Mouse (Mus musculus): ENCODE measurements around the gene Cep164.

Cep164 gene

GRCm38 (mm10) chr9:45838069-45838433 lies 9.6 kb upstream of the Cep164 start:
- no peak for DNase-seq

- no peak for DNase-seq
These were observed 5.0 kb upstream of the Cep164 start for GRCm38 (mm10) chr9:45833461-45833860.

DNA sequence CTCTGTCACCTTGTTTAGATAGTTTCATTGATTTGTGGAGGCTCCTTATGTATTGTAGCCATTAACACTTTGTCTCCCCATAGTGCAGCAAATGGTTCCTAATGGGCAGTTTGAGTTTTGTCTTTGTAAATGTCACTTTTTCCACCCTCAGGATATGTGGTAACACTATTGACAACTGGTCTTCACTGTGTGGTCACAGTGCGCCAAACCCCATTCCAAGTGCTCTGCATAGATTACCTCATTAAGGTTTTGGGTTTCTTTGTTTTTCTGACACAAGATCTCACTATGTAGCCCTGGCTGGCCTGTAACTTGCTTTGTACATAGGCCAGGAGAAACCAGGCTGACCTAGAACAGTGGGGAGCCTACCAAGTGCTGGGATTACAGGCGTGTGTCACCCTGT lies 4.4 kb upstream of the Cep164 start:
- DNase-seq: no peak

DNA sequence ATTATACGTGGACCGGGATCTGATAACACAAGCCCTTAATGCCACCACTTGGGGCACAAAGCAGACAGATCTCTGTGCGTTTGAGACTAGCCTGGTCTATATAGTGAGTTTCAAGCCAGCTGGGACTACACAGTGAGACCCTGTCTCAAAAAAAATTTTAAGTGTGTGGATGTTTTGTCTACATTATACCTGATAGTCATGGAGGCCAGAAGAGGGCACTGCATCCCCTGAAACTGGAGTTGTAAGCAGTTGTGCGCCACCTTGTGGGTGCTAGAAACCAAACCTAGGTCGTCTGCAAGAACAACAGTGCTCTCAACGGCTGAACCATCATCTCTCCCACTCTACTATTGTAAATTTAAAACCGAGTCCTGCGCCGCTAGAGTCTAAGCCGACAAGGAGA lies 616 bp upstream of the Cep164 start:
- peak; percentile 48 for DNase-seq

GRCm38 (mm10) chr9:45827663-45828290 lies 714 bp downstream of the Cep164 start:
- DNase-seq: no peak

DNA sequence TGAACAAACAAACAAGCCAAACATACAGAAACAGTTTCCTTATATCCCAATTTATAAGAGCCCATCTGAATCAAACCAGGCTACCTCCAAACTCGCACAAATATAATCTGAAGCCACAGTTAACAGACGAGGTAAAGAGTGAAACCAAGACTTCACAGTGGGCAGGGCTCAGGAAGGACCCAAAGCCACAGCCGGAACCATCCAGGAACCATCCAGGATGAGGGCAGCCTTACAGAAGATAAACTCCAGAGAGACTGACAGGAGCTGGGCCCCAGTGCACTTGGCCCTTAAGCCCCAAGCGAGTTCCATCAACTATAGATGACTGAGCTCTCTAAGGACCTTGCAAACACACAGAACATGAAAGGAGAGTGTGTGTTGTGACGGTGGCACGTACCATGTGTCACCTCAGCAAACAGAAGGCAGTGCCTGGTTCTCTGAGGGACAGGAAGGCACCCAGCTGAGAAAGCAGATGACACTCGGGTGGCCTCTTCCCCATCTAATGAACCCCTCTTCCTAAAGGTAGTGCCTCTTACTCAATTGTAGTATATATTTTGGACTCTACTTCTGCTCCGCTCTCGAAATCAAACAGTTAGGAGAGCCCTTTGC lies 10.0 kb downstream of the Cep164 start:
- DNase-seq: no peak

DNA sequence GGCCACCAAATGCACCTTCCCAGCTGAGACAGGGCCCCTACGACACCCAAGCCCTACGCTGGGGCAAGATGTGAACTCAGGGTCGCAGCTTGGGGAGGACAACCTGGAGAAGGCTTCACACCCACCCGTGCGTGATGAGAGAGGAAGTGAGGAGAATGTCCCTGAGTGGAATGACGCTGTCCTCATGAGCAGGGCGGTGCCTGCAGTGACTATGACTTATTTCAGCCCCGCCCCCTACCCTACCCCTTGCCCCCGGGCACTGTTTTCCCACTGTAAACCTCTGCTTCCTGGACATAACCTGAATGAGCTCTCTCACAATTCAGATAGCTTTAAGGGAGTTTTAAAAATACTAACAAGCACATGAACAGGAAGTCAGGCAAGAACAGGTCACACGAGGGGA lies 13.0 kb downstream of the Cep164 start:
- DNase-seq: no peak

DNA sequence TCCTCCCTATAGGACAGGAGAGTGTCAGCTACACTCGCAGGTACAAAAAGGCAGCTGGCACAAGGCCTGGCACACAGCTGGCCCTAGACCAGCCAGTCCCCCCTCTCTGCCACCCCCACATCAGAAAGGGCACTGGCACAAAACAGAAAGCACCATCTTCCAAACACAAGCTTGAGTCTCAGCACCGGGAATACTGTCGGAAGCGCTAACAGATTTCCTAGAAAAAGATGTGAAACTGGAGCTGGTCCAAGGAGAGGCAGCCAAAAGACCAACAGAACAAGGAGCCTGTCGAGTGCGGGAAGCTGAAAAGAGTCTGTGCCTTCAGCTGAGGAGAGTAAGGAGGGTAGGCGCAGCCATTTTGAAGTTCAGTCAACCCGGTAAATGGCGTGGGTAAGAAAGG lies 13.4 kb downstream of the Cep164 start:
- DNase-seq: peak; percentile 38

DNA sequence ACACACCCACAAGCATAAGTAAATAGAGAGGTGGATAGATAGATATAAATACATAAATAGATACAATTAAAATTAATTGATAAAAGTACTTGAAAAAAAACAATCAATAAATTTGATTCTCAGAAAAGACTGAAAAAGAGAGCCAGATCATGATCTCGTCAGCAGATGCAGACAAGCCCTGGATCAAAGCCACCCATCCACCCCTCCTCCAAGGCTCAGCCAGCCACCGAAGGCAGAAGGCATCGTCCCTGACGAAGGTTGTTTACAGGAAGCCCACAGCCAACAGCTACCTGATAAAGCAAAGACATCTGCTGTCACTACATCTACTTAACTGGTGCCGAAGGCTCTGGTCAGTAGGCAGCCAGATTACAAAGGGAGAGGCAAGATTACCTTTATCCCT lies 16.5 kb downstream of the Cep164 start:
- DNase-seq: no peak

- DNase-seq: no peak
These were observed 20.7 kb downstream of the Cep164 start for GRCm38 (mm10) chr9:45807761-45808160.

DNA sequence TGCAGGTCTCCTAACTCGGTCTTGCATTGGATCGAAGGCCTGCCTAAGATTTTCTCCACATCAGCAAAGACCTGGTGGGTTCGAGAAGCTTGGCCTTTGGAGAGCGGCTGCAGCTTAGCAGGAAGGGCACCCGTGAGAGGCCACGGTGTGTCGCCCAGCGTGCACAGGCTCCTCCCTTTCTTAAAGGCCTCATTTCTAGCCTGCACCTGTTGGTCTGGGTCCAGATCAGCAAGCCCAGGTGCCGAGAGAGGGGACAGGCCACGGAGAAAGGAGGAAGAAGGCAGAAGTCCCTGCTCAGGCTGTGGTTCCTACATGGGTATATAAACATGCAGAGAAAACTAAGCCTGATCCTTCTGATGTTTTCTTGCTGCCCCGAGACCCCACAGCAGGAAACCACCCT lies 21.2 kb downstream of the Cep164 start:
- DNase-seq: no peak

GRCm38 (mm10) chr9:45806847-45807246 lies 21.6 kb downstream of the Cep164 start:
- DNase-seq: no peak

GRCm38 (mm10) chr9:45803070-45803774 lies 25.3 kb downstream of the Cep164 start:
- no peak for DNase-seq

- DNase-seq: no peak
These were observed 29.1 kb downstream of the Cep164 start for GRCm38 (mm10) chr9:45799402-45799801.

- no peak for DNase-seq
These were observed 29.9 kb downstream of the Cep164 start for GRCm38 (mm10) chr9:45798467-45799164.

GRCm38 (mm10) chr9:45797271-45797670 lies 31.2 kb downstream of the Cep164 start:
- DNase-seq: no peak

- DNase-seq: no peak
These were observed 32.8 kb downstream of the Cep164 start for GRCm38 (mm10) chr9:45795722-45796121.

DNA sequence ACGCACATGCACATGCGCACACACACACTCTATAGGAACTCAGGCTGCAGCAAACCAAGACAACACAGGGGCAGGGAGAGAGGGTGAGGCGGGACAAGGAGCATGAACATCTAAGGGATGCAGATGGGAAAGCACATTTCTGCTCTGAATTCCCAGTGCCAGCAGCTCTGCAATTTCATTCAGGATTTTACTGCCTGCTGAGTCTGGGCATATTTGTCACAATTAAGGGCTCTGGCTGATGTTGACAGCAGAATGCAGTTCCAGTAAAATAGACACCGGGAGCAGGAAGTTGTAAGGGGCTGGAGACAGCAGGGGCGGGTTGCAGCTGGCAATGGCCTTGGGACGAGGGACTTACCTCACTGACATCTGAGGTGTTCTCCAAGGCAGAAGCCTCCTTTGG lies 34.8 kb downstream of the Cep164 start:
- DNase-seq: no peak

DNA sequence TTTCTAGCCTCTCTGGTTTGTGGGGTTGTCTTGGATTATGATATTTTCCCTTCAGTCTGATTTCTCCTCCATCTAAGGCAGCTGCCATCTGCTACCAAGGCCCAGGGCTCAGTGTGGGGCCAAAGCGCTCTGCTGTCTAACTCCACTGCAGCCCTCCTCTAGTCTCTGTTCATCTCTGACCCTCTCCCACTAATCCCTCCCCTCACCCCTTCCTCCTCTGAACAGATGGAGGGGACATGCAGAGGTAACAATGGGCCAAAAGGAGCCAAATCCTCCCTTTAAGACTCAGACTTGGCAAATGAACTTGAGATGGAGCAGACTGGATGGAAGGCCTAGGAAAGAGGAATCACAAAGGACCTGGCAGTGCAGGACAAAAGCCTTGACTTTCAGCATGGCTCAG lies 36.3 kb downstream of the Cep164 start:
- DNase-seq: no peak

- no peak for DNase-seq
These were observed 36.9 kb downstream of the Cep164 start for GRCm38 (mm10) chr9:45791456-45792142.

DNA sequence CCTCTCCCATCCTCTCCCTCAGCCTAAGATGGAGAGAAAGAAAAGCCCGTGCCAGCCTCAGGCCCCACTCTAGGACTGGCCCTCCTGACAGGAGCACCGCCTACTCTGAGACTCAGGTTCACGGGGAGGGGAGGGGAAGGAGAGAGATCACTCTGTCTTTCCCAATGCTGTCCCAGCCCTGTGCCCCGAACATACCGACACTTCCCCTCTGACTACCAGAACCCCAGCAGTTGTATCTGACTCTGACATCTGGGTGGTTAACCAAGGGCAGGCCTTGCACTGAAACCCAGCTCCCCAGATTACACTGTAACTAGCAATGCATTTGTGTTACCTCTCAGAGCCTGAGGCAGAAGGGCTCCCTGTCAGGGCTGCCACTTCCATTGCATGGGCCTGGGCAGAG lies 40.1 kb downstream of the Cep164 start:
- no peak for DNase-seq

DNA sequence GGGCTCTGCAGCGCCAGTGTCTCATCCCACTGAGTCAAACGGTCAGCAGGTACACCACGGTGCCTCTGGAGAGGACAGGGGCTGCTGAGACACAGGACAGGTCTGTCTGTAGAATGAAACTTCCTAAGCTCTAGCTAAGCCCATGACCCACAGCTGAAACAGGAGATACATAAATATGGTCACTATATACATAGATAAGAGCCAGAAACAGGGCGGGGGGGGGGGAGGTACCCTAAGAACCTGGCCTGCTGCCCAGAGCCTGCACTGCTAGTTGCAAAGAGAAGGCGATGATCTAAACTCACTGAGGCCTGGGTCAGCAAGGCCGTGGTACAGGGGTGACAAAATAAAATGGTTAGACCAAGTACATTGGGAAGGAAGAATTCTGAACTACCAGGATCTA lies 40.9 kb downstream of the Cep164 start:
- DNase-seq: no peak

GRCm38 (mm10) chr9:45787071-45787470 lies 41.4 kb downstream of the Cep164 start:
- DNase-seq: no peak
